Mouse (Mus musculus): ENCODE results near the gene Axl. TPM values are rescaled to one million over a fixed set of nuclear protein-coding genes. Genes with fewer than 3 reads are reported as not detected.
A peak's percentile ranks its signal among the peaks of the same experiment; 100 is the strongest.

Axl gene
- polyA plus RNA-seq, 1 experiment from 2014 or later = 57.2 TPM

- Histone ChIP-seq H3K27ac (no peak overlapping the region), H3K9me3 (no peaks in the 10 kb centered on the region), H3K36me3 (peaks cover 66% of the 10 kb centered on the region), H3K4me3 (replicated peaks) (no peak overlapping the region), H3K9ac (replicated peaks) (no peak overlapping the region), H3K4me1 (replicated peaks) (peaks cover 20% of the 10 kb centered on the region), H3K4me2 (no peak overlapping the region), H3K27me3 (no peaks in the 10 kb centered on the region)
- 64% methylated on average over 4 of the region's 4 CpGs for WGBS
- ATAC-seq (ENCODE audit: insufficient number of reproducible peaks, insufficient read depth, low FRiP score, low TSS enrichment, low read depth) = no peak
Observed at GRCm38 (mm10) chr7:25780753-25781152, 7.8 kb downstream of the Axl start.

- Histone ChIP-seq H3K4me3 (replicated peaks) (no peak overlapping the region), H3K4me1 (replicated peaks) (peaks cover 20% of the 10 kb centered on the region), H3K9ac (replicated peaks) (no peak overlapping the region), H3K9me3 (no peaks in the 10 kb centered on the region), H3K4me2 (no peak overlapping the region), H3K27ac (no peak overlapping the region), H3K27me3 (no peaks in the 10 kb centered on the region), H3K36me3 (peaks cover 64% of the 10 kb centered on the region)
- 87% methylated on average over 5 of the region's 5 CpGs for WGBS
- no peak for ATAC-seq (ENCODE audit: insufficient number of reproducible peaks, insufficient read depth, low FRiP score, low TSS enrichment, low read depth)
Observed at GRCm38 (mm10) chr7:25780021-25780420, 8.5 kb downstream of the Axl start.

- H3K36me3 ChIP-seq = peaks cover 99% of the 10 kb centered on the region
- 87% methylated on average over 5 of the region's 5 CpGs for WGBS
- H3K4me2 ChIP-seq = no peak overlapping the region
Observed at GRCm38 (mm10) chr7:25768229-25768628, 20.3 kb downstream of the Axl start.

DNA sequence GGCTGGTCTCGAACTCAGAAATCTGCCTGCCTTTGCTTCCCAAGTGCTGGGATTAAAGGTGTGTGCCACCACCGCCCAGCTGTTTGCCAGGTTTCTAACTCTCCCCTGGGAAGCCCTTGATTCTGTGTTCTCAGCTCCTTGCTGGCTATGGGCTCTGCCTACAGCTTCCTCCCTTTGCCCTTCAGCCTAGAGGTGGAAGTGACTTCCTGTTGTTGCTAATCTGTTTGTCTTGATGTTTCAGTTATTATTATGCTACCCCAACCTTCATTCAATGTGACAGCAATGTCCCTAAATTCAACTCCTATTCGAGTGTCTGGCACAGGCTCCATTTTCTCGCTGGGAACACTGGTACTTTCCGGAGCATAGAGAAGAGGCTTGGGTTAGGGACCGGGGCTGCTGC is 22.4 kb downstream of the Axl start:
- H3K9me3 ChIP-seq = no peaks in the 10 kb centered on the region
- H3K9ac ChIP-seq (replicated peaks) = no peak overlapping the region
- peaks cover 98% of the 10 kb centered on the region for H3K36me3 ChIP-seq
- no peaks in the 10 kb centered on the region for H3K4me1 ChIP-seq (replicated peaks)
- ATAC-seq (ENCODE audit: insufficient number of reproducible peaks, insufficient read depth, low FRiP score, low TSS enrichment, low read depth) = no peak
- 84% methylated on average over 6 of the region's 6 CpGs for WGBS
- H3K27me3 ChIP-seq = no peaks in the 10 kb centered on the region
- H3K27ac ChIP-seq = no peak overlapping the region
- no peak overlapping the region for H3K4me2 ChIP-seq
- no peak overlapping the region for H3K4me3 ChIP-seq (replicated peaks)

More at GRCm38 (mm10) chr7:25768229-25768628, 20.3 kb downstream of the Axl start:
- Histone ChIP-seq H3K4me1 (replicated peaks) (no peaks in the 10 kb centered on the region), H3K4me3 (replicated peaks) (no peak overlapping the region), H3K27me3 (no peaks in the 10 kb centered on the region), H3K9me3 (no peaks in the 10 kb centered on the region), H3K9ac (replicated peaks) (no peak overlapping the region), H3K27ac (no peak overlapping the region)
- ATAC-seq (ENCODE audit: insufficient number of reproducible peaks, insufficient read depth, low FRiP score, low TSS enrichment, low read depth) = no peak

DNA sequence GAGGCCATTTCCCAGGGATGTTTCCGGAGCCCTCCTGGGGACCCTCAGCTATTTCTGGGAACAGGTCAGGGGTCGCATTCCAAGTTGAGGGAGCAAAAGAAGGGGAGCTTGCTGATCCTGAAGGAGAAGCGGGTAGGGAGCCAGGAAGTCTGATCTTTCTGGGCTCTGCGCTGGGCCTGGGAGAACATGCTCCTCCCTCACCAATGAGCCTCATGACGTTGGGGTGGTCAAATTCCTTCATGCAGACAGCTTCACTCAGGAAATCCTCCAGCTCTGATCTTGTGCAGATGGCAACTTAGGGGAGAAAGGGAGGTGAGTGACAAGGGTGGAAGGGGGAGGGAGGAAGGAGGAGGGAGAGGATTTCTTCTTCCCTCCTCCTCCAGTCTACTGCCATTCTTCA is 24.3 kb downstream of the Axl start:
- H3K27ac ChIP-seq = 0 out of 2 replicates have a peak overlapping the region, but pooled peaks have one; percentile 24
- H3K27me3 ChIP-seq = no peaks in the 10 kb centered on the region
- H3K36me3 ChIP-seq = peaks cover 93% of the 10 kb centered on the region
- H3K9ac ChIP-seq (replicated peaks) = no peak overlapping the region
- H3K4me1 ChIP-seq (replicated peaks) = no peaks in the 10 kb centered on the region
- ATAC-seq (ENCODE audit: insufficient number of reproducible peaks, insufficient read depth, low FRiP score, low TSS enrichment, low read depth) = no peak
- 59% methylated on average over 5 of the region's 5 CpGs for WGBS
- H3K4me3 ChIP-seq (replicated peaks) = no peak overlapping the region
- no peak overlapping the region for H3K4me2 ChIP-seq
- no peaks in the 10 kb centered on the region for H3K9me3 ChIP-seq

GRCm38 (mm10) chr7:25763678-25764077 is 24.8 kb downstream of the Axl start:
- 0 out of 2 replicates have a peak overlapping the region, but pooled peaks have one; percentile 24 for H3K27ac ChIP-seq
- 65% methylated on average over 11 of the region's 11 CpGs for WGBS
- H3K9ac ChIP-seq (replicated peaks) = no peak overlapping the region
- no peak overlapping the region for H3K4me2 ChIP-seq
- H3K4me1 ChIP-seq (replicated peaks) = no peaks in the 10 kb centered on the region
- no peak overlapping the region for H3K4me3 ChIP-seq (replicated peaks)
- H3K9me3 ChIP-seq = no peaks in the 10 kb centered on the region
- ATAC-seq (ENCODE audit: insufficient number of reproducible peaks, insufficient read depth, low FRiP score, low TSS enrichment, low read depth) = no peak
- peaks cover 91% of the 10 kb centered on the region for H3K36me3 ChIP-seq
- H3K27me3 ChIP-seq = no peaks in the 10 kb centered on the region

- Histone ChIP-seq H3K36me3 (peaks cover 73% of the 10 kb centered on the region), H3K4me2 (no peak overlapping the region), H3K9ac (replicated peaks) (no peak overlapping the region), H3K27ac (no peak overlapping the region), H3K27me3 (no peaks in the 10 kb centered on the region), H3K4me3 (replicated peaks) (no peak overlapping the region), H3K4me1 (replicated peaks) (no peaks in the 10 kb centered on the region), H3K9me3 (no peaks in the 10 kb centered on the region)
- no peak for ATAC-seq (ENCODE audit: insufficient number of reproducible peaks, insufficient read depth, low FRiP score, low TSS enrichment, low read depth)
- 90% methylated on average over 10 of the region's 10 CpGs for WGBS
Observed at GRCm38 (mm10) chr7:25761354-25761753, 27.2 kb downstream of the Axl start.

GRCm38 (mm10) chr7:25756011-25756410 is 32.5 kb downstream of the Axl start:
- Histone ChIP-seq H3K27ac (peak overlapping the region; percentile 99), H3K27me3 (no peaks in the 10 kb centered on the region), H3K9ac (replicated peaks) (peak overlapping the region; percentile 54), H3K4me1 (replicated peaks) (peaks cover 19% of the 10 kb centered on the region), H3K9me3 (no peaks in the 10 kb centered on the region), H3K4me3 (replicated peaks) (peak overlapping the region; percentile 93), H3K4me2 (peak overlapping the region; percentile 95), H3K36me3 (peaks cover 37% of the 10 kb centered on the region)
- WGBS = under 1% methylated on average over 18 of the region's 18 CpGs
- peak; percentile 49 for ATAC-seq (ENCODE audit: insufficient number of reproducible peaks, insufficient read depth, low FRiP score, low TSS enrichment, low read depth)

DNA sequence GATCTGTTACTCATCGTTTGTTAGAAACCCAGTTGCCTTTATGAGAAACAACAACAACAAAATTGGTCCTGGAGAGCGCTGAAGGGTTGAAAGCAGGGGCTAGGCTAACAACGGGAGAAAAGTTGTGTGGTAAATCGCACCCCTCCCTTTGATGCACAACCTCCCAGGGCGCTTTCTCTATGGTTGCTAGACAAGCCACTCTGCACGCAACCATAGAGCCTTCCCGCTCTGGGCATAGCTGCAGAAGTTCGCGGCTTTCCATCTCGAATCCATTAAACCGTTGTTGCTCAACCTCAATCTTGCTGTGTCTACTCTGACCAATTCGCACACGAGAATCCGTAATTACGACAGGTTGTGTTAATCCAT is 33.1 kb downstream of the Axl start:
- peak; percentile 43 for ATAC-seq (ENCODE audit: insufficient number of reproducible peaks, insufficient read depth, low FRiP score, low TSS enrichment, low read depth)
- Histone ChIP-seq H3K4me3 (replicated peaks) (peak overlapping the region; percentile 93), H3K27me3 (no peaks in the 10 kb centered on the region), H3K4me1 (replicated peaks) (peaks cover 19% of the 10 kb centered on the region), H3K4me2 (peak overlapping the region; percentile 95), H3K9me3 (no peaks in the 10 kb centered on the region), H3K27ac (peak overlapping the region; percentile 99), H3K36me3 (peaks cover 37% of the 10 kb centered on the region), H3K9ac (replicated peaks) (peak overlapping the region; percentile 54)
- under 1% methylated on average over 15 of the region's 15 CpGs for WGBS

GRCm38 (mm10) chr7:25754738-25755467 is 33.6 kb downstream of the Axl start, which contains the start of gene Hnrnpul1:
Hnrnpul1 (minus strand) TSS chr7:25754757.
- Histone ChIP-seq H3K4me1 (replicated peaks) (peaks cover 19% of the 10 kb centered on the region), H3K9me3 (no peaks in the 10 kb centered on the region), H3K4me2 (peak within 1 kb of the TSS; percentile 95), H3K4me3 (replicated peaks) (peak within 1 kb of the TSS; percentile 93), H3K36me3 (peaks cover 37% of the 10 kb centered on the region), H3K9ac (replicated peaks) (peak within 1 kb of the TSS; percentile 97), H3K27ac (peak within 1 kb of the TSS; percentile 99), H3K27me3 (no peaks in the 10 kb centered on the region)
- peak; percentile 92 for ATAC-seq (ENCODE audit: insufficient number of reproducible peaks, insufficient read depth, low FRiP score, low TSS enrichment, low read depth)
- WGBS = under 1% methylated on average over 55 of the region's 55 CpGs

GRCm38 (mm10) chr7:25754439-25754737 is 34.1 kb downstream of the Axl start:
- H3K27me3 ChIP-seq = no peaks in the 10 kb centered on the region
- H3K9me3 ChIP-seq = no peaks in the 10 kb centered on the region
- peak overlapping the region; percentile 99 for H3K27ac ChIP-seq
- H3K36me3 ChIP-seq = peaks cover 40% of the 10 kb centered on the region
- H3K4me2 ChIP-seq = peak overlapping the region; percentile 95
- peak overlapping the region; percentile 93 for H3K4me3 ChIP-seq (replicated peaks)
- peaks cover 19% of the 10 kb centered on the region for H3K4me1 ChIP-seq (replicated peaks)
- ATAC-seq (ENCODE audit: insufficient number of reproducible peaks, insufficient read depth, low FRiP score, low TSS enrichment, low read depth) = no peak; the same call in 1 of the 2 replicates
- WGBS = under 1% methylated on average over 30 of the region's 30 CpGs
- peak overlapping the region; percentile 97 for H3K9ac ChIP-seq (replicated peaks)
